Mouse (Mus musculus) lung, postnatal 10 days (tissue): Measurements from ENCODE around the gene Tmem239.
A peak's percentile ranks its signal among the peaks of the same experiment; 100 is the strongest.

Source experiments
- DNase-seq: peaks from one replicate; pipeline ENCODE4 v3.0.0; 2021

Tmem239 gene

GRCm38 (mm10) chr2:130411558-130412495, 5.5 kb downstream of the Tmem239 start:
- DNase-seq: peak; percentile 90

- no peak for DNase-seq
These were observed 6.5 kb downstream of the Tmem239 start for GRCm38 (mm10) chr2:130412775-130413174.

GRCm38 (mm10) chr2:130414094-130414856, 8.0 kb downstream of the Tmem239 start:
- DNase-seq: no peak

GRCm38 (mm10) chr2:130421781-130422620, 15.7 kb downstream of the Tmem239 start:
- DNase-seq: no peak

GRCm38 (mm10) chr2:130423397-130424125, 17.3 kb downstream of the Tmem239 start:
- DNase-seq: peak; percentile 85

GRCm38 (mm10) chr2:130424126-130424853, 18.0 kb downstream of the Tmem239 start, which contains the start of the genes Vps16 and Pced1a:
Gene Vps16 (plus strand): TSS chr2:130424339.
Gene Pced1a (minus strand): TSS chr2:130424701.
- peak; percentile 95 for DNase-seq

- no peak for DNase-seq
These were observed 18.8 kb downstream of the Tmem239 start for GRCm38 (mm10) chr2:130425112-130425511.

GRCm38 (mm10) chr2:130429851-130430250, 23.6 kb downstream of the Tmem239 start:
- DNase-seq: no peak

- DNase-seq: no peak
These were observed 24.2 kb downstream of the Tmem239 start for GRCm38 (mm10) chr2:130430484-130430883.

GRCm38 (mm10) chr2:130432157-130432556, 25.9 kb downstream of the Tmem239 start:
- no peak for DNase-seq

- DNase-seq: peak; percentile 75
These were observed 26.9 kb downstream of the Tmem239 start for GRCm38 (mm10) chr2:130433152-130433551.

GRCm38 (mm10) chr2:130436769-130437168, 30.5 kb downstream of the Tmem239 start:
- no peak for DNase-seq

- DNase-seq: no peak
These were observed 32.6 kb downstream of the Tmem239 start for GRCm38 (mm10) chr2:130438861-130439260.

- DNase-seq: no peak
These were observed 33.7 kb downstream of the Tmem239 start for GRCm38 (mm10) chr2:130439840-130440480.

GRCm38 (mm10) chr2:130442162-130442561, 35.9 kb downstream of the Tmem239 start:
- no peak for DNase-seq

- no peak for DNase-seq
These were observed 42.2 kb downstream of the Tmem239 start for GRCm38 (mm10) chr2:130448449-130448848.

- no peak for DNase-seq
These were observed 42.9 kb downstream of the Tmem239 start for GRCm38 (mm10) chr2:130449021-130449793.

GRCm38 (mm10) chr2:130449794-130450433, 43.6 kb downstream of the Tmem239 start, which contains the start of gene Ptpra:
Gene Ptpra (plus strand): TSS chr2:130450278.
- peak; percentile 93 for DNase-seq

GRCm38 (mm10) chr2:130450434-130450796, 44.1 kb downstream of the Tmem239 start:
- DNase-seq: peak; percentile 76
